Mouse (Mus musculus) kidney, adult 9 months (tissue): Measurements from ENCODE around the gene Pirt.

Experiments used
- DNase-seq: peaks from one replicate; pipeline ENCODE4 v3.0.0; 2022

The Pirt gene

DNA sequence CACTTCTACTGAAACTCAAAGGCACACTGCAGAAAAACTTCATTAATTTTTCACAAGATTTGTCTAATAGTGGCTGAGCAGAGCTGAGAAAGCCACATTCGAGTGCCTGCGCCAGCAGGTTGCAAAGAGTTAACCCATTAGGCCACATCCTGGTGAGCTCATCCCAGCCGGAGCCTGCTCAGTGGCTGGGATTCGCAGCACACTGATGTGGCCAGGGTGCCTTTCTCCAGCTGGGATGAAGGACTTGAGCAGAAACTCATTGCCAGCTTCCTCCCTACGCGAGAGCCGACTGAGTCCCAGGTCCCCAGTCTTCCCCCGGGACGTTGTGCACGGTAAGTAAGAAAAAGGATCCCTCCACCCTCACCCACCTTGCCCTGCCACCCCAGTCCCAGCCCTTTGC is at the start of gene Pirt:
Gene Pirt, plus strand, starts transcription at position 171 of the 400 bp plus-strand sequence.
- no peak for DNase-seq

DNA sequence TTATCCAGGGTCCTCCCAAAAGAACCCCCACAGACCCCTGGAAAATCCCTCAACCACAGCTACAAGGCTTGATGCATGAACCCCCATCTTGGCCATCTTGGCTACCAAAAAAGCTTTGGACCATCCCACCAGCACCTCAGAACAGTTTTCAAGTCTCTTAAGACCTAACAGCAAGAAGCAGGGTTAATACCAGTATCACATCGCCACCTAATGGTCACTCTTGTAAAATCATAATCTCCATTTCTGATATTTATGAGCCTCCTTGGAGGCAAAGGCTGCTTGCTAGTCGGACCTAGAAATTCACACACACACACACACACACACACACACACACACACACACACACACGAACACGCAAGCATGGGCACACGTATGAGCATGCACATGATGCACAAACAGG is 40.1 kb upstream of the Pirt start:
- DNase-seq, result peak; percentile 59

DNA sequence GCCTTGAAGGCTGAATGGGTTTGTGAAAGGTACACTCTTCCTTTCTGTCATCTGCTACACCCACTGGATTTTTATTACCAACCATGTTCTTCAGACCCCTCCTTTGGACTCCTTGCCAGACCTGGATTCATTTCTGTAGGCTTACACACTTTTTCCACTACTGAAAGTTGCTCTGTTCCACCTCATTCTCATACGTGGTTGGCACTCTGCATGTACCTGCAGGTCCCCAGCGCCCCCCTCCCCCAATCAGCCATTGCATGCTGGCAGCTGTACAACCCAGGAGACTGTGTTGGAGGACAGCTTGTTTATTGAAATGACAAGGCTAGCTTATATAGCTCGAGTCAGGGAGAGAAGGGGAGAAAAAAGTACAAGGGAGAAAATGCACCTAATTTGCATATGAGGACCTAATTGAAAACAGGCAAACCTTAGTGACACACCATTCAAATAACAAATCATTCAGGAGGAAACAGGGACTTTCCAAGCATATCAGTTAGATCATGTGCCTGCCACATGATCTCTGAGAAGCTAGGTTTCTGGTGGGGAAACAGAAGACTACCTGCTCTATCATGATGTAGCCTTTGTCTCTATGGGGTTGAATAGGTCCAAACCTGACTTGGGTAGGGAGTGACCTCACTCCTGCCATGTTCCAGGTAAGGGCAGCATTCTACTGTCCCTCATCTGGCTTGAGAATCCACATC is 38.9 kb upstream of the Pirt start:
- DNase-seq, result no peak

DNA sequence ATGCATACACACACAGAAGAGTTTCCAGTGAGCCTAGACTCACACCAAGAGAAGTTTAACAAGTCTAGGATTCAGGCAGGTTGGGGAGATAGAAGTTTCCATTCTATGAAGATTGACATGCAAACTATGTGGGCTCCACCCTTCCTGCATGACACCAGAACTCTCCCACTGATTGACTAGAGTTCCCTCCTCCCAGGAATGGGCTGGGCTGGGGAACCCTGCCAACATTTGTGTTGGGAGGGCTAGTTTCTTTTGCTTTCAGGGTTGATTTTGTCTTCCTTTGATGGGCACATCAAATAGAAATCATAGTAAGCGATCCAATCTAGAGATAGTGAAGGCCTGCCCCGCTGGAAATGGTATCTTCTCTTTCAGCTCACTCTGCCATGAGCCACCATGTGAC is 30.5 kb upstream of the Pirt start:
- DNase-seq, result no peak

DNA sequence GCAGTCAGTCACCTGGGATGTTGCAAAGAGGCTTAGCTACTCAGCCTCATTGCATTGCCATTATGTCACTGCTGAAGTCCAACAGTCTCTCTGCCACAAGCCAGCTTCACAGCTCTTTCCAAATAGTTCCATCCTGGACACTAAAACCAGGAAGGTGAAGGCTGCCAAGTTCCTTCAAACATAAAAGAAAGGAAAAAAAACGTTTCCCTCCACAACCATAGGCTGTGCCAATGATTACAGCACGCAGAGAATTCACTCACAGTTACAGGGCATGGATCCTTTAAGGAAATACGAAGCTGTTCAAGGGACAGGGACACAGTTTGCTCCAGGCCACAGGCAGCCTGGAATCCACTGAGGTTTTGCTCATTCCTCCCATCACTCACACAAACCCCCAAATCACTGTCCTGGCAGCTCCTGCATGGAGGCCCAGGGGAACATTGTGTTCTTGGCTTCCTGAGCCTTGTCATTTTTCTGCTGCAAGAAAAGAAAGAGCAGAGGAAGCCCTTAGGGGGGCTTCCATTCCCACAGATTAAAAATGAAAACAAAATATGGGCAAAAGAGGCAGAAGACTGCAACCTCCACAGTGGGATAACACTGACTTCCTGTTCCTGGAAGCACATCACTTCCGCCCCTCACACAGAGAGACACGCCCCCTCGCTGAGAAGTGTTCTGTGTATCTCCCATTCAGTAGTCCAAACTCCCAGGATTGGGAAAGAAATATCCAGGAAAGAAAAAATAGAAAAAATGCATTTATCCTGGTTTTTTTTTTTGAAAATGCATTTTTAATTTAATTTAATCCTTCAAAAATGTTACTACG is 29.3 kb upstream of the Pirt start:
- DNase-seq, result no peak

DNA sequence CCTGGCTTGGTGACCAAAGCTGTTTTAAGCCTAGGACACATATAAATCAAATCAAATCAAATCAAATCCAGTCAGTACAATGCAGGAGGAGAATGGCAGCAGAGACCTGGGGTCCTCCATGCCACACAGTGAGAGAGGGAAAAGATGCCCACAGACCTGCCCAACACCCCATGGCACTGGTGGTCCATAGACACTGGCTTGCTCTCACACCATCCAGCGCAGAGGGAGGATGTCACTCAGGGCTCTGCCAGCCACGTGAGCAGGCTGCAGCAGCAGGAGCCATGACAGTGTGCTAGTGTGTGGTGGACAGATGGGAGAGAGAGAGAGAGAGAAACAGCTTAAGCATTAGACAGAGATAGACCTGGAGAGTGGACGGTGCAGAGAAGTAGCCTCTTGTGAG is 19.2 kb upstream of the Pirt start:
- no peak for DNase-seq

DNA sequence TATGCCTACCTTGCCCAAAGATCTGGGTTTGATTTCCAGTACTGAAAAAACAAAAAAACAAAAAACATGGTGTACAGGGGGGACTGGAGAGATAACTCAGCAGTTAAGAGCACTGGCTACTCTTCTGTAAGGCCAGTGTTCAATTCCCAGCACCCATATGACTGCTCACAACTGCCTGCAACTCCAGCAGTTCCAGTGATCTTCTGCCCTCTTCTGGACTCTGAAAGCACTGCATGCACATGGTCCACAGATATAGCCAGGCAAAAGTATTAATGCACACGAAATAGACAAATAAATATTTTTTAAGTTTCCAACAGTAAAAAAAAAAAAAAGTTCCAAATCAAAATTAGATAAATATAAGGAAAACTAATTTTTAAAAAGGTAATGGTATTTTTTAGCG is 13.0 kb upstream of the Pirt start:
- DNase-seq, result no peak

DNA sequence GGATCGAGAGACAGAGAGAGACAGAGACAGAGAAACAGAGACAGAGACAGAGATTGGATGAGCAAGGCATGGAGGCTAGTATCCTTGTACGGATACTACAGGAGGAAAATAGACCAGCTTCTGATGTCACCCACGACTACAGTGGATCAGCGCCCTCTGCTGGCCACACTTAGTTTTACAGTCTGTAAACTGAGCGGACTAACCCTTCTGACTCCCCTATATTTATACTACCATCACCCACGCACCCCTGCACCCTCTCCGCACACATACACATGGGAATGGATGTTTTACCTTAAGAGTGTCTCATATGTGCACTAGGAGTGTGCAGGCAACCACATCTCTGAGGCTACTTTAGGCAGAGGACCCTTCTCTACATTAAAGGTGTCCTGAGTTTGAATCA is 12.4 kb upstream of the Pirt start:
- DNase-seq, result peak; percentile 54

DNA sequence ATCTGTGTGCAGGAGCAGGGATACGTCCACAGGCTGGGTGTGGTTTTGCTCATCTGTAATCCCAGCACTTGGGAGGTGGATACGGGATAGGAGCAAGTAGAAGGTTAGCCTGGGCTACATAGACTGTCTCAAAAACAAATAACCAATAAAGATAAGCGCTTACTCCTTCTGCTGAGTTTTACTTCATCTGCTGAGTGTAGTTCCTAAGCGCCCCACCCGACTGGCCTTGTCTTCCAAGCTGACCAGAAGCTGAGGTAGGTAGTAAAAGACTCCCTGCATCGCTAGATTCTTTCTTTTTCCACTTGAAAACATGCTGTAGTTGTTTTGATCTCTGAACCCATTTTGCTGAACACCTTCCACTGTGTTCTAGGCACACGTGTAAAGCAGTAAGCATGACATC is 9.0 kb upstream of the Pirt start:
- no peak for DNase-seq

DNA sequence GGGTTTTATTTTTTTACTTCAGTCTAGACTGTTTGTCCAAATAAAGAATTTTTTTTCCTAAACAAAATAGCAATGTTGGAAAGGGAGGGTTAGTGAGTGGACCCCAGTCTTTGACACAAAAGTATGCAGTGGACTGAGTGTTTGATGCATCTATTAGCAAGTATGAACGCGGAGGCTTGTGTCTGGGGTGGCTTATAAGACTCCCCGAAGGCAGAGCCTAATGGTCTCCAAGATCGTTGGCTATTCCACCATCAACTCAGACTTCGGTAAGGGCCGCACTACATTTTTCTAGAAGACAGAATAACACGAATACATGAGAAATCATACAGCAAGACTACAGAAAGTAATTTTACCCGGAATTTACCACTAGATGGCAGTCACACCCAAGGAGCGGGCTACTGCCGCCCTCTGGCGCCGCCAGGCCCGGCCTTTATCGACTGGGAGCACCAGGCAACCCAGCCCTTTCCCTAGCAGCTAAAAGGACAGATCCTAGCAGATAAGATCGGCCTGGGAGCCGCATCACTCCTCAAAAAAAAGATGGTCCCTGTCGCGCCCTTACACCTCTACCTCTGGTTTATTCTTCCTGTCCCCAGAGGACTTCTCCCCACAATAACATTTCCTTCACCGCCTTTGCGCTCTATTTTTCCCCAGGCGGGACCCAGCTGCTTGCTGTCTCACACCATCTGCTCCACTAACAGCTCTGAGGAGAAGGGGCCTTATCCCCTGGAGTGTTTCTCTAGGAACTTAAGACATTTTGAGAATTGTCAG is 6.0 kb upstream of the Pirt start:
- DNase-seq, result peak; percentile 68

DNA sequence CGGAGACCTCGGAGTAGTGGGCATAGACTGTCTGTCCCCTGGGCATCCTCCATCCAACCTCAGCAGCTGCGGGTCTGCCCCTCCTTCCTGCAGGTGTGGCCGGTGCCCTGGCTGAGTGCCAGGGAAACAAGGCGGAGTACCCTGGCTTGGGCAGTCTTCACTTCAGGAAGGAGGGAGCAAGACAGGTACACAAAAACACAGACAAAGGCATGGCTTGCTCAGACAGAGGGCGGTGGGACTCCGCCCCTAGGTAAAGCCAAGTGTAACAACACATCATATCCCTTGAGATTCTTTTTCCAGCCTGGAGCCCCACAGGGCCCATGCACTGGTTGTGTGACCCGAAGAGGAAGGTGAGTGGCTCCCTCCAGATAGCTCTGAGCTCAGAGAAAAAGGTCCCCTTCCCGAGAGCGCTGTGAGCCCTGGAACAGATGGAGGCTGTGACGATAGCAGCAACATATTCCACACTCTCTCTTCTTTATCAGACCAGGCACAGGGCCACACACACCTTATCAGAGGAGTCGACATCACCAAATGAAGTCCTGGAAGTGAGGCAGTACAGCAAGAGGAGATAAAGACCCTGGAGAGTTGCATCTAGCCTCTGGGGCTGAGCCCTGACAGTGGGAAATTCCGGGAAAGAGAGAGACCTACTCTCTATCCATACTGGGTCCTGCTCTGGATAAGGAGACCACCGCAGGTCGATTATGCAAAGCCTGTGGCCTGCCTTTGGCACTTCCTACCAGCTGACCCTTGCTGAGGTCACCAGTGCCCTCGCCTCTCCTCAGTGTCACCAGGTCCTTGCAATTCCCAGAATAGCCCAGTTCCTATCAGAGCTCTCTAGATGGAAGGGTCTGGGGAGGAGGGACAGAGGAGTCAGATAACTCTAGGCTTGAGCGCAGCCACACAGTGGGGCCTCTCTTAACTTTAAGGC is 1.0 kb downstream of the Pirt start:
- no peak for DNase-seq

DNA sequence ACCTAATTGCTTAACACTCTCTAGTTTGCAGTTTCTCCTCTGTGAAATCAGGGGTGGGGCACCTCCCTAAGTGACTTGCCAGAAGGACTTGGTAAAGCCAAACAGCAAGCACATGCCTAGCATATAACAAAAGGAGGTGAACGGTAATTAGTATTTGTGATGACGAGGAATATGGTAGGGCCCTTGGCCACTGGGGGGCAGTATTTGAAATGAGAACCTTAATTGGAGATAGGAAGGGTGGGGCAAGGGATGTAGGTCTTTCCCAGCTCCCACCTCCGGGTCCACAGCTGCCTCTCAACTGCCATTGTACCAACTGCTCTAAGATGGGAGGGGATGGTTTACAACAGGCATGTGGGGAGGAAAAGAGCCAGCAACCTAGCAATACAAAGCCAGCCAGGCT is 2.5 kb downstream of the Pirt start:
- DNase-seq, result peak; percentile 56

DNA sequence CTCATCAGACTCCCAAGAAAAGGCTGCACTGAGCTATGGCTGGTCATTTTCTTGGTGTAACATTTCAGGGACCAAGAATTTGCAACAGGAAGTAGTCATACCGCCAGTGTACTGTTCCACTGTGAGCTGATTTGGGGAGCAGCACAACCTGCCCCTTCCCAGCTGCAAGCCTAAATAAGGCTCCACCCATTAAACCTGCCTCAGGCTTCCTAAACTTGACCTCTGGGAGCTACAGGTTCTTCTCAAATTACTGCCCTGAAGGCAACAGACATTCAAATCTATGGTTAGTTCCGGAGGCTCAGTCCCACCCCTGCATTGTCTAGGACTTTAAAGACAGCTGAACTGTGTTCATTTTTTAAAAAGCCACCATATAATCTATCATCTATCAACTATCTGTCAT is 8.2 kb downstream of the Pirt start:
- DNase-seq, result no peak

DNA sequence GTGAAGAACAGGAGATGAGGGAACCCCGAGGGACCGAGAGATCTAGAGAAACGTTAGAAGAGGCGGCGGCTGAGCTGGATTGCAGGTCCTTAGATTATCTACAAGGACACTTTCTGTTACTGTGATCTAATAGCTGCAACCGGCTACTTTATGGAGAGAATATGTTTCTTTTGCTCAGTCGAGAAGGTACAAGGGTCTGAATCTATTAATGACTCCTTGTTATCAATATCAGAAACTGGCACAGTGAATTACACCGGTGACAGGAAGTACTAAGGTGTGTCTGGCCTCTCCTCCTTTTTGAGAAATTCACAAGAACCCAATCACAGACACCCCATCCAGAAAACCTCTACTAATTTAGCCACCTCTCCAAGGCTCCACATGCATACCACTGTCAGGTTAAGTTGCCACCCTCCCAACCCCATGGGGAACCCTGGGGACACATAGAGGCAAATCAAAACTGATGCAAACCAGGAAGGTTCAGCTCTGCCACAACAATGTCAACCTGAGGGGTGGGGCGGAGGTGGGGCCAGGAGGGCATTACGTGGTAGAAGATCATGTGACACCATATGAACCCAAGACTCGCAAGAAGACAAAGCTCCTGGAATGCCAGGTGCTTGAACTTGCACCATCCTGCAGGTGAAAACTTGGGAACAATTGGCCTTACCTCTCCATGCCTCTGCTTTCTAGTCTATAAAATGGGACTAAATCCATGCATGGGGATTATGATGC is 12.5 kb downstream of the Pirt start:
- no peak for DNase-seq

DNA sequence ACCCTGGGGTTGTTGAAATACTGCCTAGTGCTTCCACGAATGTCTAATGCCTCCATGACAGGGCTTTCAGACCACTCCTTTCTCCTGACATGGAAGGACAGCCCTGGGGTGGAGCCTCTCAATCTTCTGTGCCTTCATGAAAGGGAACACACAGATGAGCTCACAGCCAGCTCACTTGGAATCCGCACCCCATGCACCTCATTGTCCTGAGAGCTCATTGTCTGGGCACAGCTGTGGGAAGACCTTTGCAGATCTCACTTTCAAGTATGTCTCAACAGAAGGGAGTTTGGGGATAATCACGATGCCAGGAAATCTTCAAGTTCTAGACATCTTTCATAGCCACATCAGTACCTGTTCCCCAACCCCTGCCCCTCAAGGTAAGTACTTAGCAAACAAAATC is 16.5 kb downstream of the Pirt start:
- DNase-seq, result no peak

DNA sequence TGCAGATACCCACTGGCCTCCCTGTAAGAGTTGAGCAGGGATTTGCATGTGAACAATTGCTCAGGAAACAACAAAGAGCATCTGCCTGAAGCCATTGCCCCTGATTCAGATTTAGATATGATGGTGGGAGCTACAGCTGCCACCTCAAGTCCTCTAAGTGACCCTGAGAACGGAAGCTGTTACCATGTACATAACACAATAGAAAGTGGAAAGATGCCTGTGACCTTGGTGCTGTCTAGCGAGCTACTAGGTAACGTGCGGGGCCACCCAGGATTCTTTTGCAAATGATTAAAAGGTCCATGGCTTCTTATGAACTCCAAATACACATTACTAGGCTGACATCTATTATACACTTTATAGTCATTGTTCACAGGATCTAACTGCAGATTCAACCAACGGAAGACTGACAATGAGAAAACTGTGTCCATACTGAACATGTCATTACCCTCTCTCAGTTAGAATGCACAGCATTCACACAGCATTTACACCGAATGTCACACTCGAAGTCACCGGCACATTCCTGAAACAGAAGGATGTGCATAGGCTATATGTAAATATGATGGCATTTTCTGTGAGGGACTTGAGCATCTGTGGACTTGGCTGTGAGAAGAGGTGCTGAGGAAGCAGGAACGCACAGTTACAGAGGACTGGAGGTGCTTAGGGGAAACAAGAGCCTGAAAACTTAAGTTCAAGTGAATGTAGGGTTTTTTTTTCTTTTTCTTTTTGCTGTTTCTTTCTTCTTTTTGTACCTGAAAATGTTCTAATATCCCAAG is 21.2 kb downstream of the Pirt start:
- DNase-seq, result peak; percentile 7

DNA sequence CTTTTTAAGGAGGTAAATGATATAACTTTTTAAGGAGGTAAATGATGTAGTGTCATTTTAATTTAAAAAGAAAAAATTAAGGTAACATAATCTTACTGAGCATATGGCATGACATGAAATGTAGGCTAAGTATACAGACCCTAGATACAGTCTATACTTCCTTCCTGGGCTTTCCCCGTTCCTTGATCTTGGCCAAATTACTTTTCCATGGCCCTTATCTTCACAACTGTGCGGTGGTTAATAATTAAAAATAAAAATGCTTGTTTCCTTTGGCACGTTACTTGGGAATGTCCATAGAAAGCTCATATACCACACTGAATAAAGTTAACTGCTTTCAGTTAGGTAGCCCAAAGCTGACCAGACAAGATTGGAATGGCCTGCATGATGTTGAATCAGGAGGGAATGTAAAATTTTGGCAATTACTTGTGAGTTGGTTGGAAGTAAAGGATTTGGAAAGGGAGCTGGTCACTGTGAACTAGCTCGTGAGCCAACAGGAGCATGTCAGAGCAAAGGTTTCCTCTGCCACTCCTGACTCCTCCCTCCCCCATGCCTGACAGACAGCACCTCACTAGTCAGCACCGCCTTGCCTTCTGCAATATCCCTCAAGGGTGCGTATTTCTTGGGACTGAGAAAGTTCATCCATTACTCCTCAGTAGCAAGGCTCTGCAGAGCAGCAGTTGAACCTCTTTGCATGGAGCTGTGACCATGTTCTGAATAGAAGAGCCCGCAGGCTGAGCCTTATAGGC is 22.8 kb downstream of the Pirt start:
- peak; percentile 60 for DNase-seq

DNA sequence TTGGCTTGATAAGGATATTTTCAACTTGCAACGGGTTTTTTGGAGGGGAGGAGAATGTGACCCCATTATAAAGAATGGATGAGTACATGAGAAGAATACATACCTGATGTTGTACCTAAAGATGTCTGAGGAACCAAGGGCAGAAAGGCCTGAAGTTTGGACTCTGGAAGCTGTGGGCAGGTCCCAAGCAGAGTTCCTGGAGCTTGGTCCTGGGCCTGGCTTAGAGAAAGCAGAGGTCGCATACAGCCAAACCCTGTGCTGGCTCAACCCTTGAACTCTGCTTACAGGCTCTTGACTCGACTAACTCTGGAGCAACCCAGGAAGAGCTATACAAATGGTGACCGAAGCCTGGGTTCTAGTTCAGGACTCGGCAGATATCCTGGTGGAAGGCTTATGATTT is 30.2 kb downstream of the Pirt start:
- DNase-seq, result peak; percentile 29

DNA sequence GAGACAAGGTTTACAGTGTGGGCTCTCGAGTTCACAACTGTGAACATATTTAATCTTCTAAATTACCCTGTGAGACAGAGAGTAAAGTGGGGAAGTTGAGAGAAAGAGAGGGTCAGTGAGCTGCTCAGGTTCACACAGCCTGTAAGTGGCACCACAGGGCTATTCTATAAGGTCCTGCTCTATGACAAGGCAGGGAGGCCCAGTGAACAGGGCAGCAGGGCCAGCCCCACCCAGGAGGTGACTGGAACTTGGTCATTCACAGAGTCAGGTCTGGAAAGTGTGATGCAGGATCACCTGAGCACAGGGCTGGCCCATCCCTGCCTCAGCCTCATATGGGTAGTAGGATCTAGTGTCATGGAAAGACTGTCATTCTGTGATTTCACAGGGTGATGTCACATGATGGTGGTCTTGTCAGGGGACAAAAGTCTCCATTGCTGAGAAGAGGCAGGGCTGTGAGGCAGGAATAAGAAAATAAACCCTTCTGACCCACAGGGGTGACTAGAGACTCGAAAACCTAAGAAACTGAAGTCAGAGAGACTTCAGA is 33.5 kb downstream of the Pirt start:
- no peak for DNase-seq

DNA sequence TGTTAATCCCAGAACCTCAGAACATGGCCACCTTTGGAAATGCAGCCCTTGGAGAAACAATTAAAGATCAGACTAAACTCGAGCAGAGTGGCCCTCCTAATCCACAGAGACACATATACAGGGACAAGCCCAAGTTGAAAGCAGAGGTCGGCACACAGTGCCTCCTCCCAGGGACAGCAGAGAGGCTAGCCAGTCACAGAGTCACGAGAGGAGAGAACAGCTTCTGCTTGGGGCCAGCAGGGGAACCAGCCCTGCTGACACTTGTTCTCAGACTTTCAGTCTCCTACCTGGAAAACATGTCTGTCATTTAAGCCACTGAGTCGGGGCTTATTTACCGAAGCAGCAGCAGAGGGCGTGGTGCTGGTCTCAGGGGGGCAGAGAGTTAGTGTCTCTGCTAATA is 34.7 kb downstream of the Pirt start:
- DNase-seq, result no peak
